Mouse (Mus musculus) stomach, postnatal 0 days (tissue): Measurements from ENCODE around the gene Vps37c.

Experiments used
- CTCF ChIP-seq: IDR thresholded peaks from 2 replicates; pipeline ENCODE4 v1.5.1; 2016; ENCODE audit warnings: antibody characterized with exemption, low read depth, mild to moderate bottlenecking, moderate library complexity
- EP300 ChIP-seq: optimal IDR thresholded peaks from 2 replicates; pipeline ENCODE3; 2016; ENCODE audit warnings: antibody characterized with exemption

DNA sequence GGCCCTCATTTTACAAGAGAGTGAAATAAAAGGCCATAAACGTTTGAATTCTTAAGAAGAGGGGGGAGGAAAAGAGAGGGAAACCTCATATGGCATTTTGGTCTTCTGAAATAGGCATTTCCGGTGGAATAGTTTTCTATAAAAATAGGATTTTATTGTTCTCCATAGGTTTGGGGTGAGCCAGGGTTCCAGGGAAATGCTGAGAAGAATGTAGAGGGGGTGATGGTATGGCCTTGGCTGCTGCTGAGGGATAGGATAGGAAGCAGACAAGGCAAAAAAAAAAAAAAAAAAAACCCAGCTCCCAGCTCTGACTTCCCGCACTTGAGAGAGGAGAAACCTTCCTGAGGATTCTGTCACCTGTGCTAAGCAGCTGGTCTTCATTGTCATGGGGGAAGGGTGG lies 32.5 kb upstream of the Vps37c start:
- no peak for TF ChIP-seq CTCF
- no peak for TF ChIP-seq EP300
